Mouse (Mus musculus) gastrocnemius, adult 18-20 months (tissue): ENCODE data around the gene Pnpla5. TPM values are rescaled to one million over a fixed set of nuclear protein-coding genes. Genes with fewer than 3 reads are reported as not detected.
A peak's percentile ranks its signal among the peaks of the same experiment; 100 is the strongest.
"Not testable (repeated sequence)": the region's sequence is repeated elsewhere in the genome, so short reads cannot be mapped to it uniquely, and the experiment has no call there.

ENCODE experiments used
- DNase-seq: peaks from one replicate; pipeline ENCODE4 v3.0.0; 2021; ENCODE audit warnings: low spot score
- total RNA-seq, 2 experiments: library from RNA; stranded (reverse); gene quantifications; 2 replicates each; pipeline ENCODE4 v1.2.3; 2021

Pnpla5 gene
- total RNA-seq, 2 experiments from 2014 or later, result 0.14 TPM; not detected in 1

GRCm38 (mm10) chr15:84120612-84121011 lies 2.4 kb downstream of the Pnpla5 start:
- peak; percentile 37 for DNase-seq

- no peak for DNase-seq
Observed at GRCm38 (mm10) chr15:84116466-84116865, 6.5 kb downstream of the Pnpla5 start.

GRCm38 (mm10) chr15:84115727-84116126 lies 7.2 kb downstream of the Pnpla5 start:
- DNase-seq, result no peak

GRCm38 (mm10) chr15:84113873-84114272 lies 9.1 kb downstream of the Pnpla5 start:
- no peak for DNase-seq

GRCm38 (mm10) chr15:84108899-84109298 lies 14.1 kb downstream of the Pnpla5 start:
- DNase-seq, result no peak

- DNase-seq, result no peak
Observed at GRCm38 (mm10) chr15:84105924-84106500, 17.0 kb downstream of the Pnpla5 start.

- DNase-seq, result no peak
Observed at GRCm38 (mm10) chr15:84105105-84105923, 17.7 kb downstream of the Pnpla5 start, which contains the start of gene Sult4a1. TSS of gene Sult4a1 (minus strand) at chr15:84105754.

GRCm38 (mm10) chr15:84104626-84105025 lies 18.3 kb downstream of the Pnpla5 start:
- DNase-seq, result no peak

- DNase-seq, result not testable (repeated sequence)
Observed at GRCm38 (mm10) chr15:84097536-84097935, 25.4 kb downstream of the Pnpla5 start.

GRCm38 (mm10) chr15:84096051-84096450 lies 26.9 kb downstream of the Pnpla5 start:
- peak; percentile 68 for DNase-seq

GRCm38 (mm10) chr15:84094921-84095320 lies 28.1 kb downstream of the Pnpla5 start:
- no peak for DNase-seq

- DNase-seq, result no peak
Observed at GRCm38 (mm10) chr15:84086775-84087174, 36.2 kb downstream of the Pnpla5 start.

- no peak for DNase-seq
Observed at GRCm38 (mm10) chr15:84086364-84086763, 36.6 kb downstream of the Pnpla5 start.

- no peak for DNase-seq
Observed at GRCm38 (mm10) chr15:84080069-84080468, 42.9 kb downstream of the Pnpla5 start.

- DNase-seq, result no peak
Observed at GRCm38 (mm10) chr15:84079519-84079918, 43.5 kb downstream of the Pnpla5 start.

GRCm38 (mm10) chr15:84078667-84079066 lies 44.3 kb downstream of the Pnpla5 start:
- DNase-seq, result no peak

- no peak for DNase-seq
Observed at GRCm38 (mm10) chr15:84077151-84077550, 45.8 kb downstream of the Pnpla5 start.

- no peak for DNase-seq
Observed at GRCm38 (mm10) chr15:84074705-84075185, 48.2 kb downstream of the Pnpla5 start.

- DNase-seq, result peak; percentile 57
Observed at GRCm38 (mm10) chr15:84073911-84074704, 48.9 kb downstream of the Pnpla5 start.

GRCm38 (mm10) chr15:84073058-84073457 lies 49.9 kb downstream of the Pnpla5 start:
- no peak for DNase-seq

GRCm38 (mm10) chr15:84072226-84072625 lies 50.7 kb downstream of the Pnpla5 start:
- DNase-seq, result peak; percentile 35
